ENCODE assay signal across 19 mouse cellular contexts in the genomic region with DNA sequence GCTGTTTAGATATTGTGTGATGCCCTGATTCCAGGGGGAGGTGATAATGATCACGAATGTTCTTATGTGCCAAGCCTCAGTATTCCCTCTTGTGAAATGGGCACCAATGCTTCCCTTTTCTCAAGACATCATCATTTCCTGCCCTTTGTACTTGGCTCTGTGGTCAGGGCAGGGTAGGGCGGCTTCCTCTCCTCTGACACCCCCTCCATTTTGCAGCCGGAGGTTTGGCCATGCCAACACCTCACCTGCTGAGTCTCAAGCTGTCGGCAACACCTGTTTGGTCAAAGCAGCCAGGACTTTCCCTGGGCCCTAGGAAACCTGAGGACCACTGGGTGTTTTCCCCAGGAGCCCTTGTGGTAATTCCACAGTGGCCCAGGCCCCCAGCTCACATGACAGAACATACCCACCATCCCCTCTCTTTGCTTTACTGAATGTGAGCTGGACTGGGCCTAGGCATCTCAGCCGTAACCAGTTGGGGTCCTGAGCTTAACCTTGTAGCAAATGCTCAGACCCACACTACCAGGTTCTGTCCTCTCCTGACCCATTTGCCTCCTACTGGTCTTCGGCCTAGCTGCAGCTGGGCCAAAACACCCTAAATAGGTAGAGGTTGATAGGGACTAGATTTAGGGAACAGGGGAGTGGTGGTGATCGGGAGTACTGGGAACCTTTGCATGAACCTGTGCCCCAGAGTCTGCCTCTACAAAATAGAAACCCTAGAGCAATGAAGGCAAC. TPM values are rescaled to one million over a fixed set of nuclear protein-coding genes. Genes with fewer than 3 reads are reported as not detected.
A peak's percentile ranks its signal among the peaks of the same experiment; 100 is the strongest.
DNase-seq lines count a peak whose midpoint lies in the region; ATAC-seq and TF ChIP-seq lines count a peak whose summit lies in the region.
"Had no signal": no experiment of that assay in that cellular context is flagged by ENCODE, and none has a peak within 500 bp of the region (broad histone marks: within the 10 kb centered on the region; RNA-seq: fewer than 3 reads in every experiment).

No protein-coding gene starts in this region.

- no peak overlapping the region for H3K4me3 ChIP-seq in forebrain, embryonic 10.5 days
- H3K4me3 ChIP-seq in intestine, postnatal 0 days (ENCODE audit: low read depth, low read length) = no peak overlapping the region
- H3K4me3 ChIP-seq: embryonic facial prominence, embryonic 12.5 days; hindbrain, embryonic 12.5 days; intestine, embryonic 15.5 days; liver, embryonic 15.5 days; megakaryocyte, embryonic 14.5 days; neural tube, embryonic 13.5 days had no signal

- no peaks in the 10 kb centered on the region for H3K36me3 ChIP-seq in forebrain, embryonic 10.5 days (replicated peaks)
- no peaks in the 10 kb centered on the region for H3K36me3 ChIP-seq in intestine, postnatal 0 days (ENCODE audit: control insufficient read depth, insufficient read depth)
- H3K36me3 ChIP-seq: embryonic facial prominence, embryonic 12.5 days; hindbrain, embryonic 12.5 days; intestine, embryonic 15.5 days; liver, embryonic 15.5 days; neural tube, embryonic 13.5 days had no signal

- no peak for ATAC-seq in CD4-positive, CD25-positive, alpha-beta regulatory T cell, adult 4 months
- peak; percentile 57 for ATAC-seq in cerebellum, adult (ENCODE audit: insufficient number of reproducible peaks, low FRiP score, low TSS enrichment)
- peak; percentile 31 for ATAC-seq in megakaryocyte progenitor cell, adult 5-6 weeks (replicated peaks; ENCODE audit: poor library complexity)
- no peak for ATAC-seq in intestine, postnatal 0 days
- ATAC-seq: forebrain, postnatal 0 days; intestine, embryonic 15.5 days; lung, postnatal 0 days had no signal

- 91% methylated on average over 7 of the region's 7 CpGs for WGBS in forebrain, embryonic 10.5 days
- WGBS in intestine, postnatal 0 days = 90% methylated on average over 7 of the region's 7 CpGs

- H3K9me3 ChIP-seq in forebrain, embryonic 10.5 days = no peaks in the 10 kb centered on the region
- H3K9me3 ChIP-seq in intestine, postnatal 0 days (ENCODE audit: control insufficient read depth) = no peaks in the 10 kb centered on the region
- H3K9me3 ChIP-seq: embryonic facial prominence, embryonic 12.5 days; hindbrain, embryonic 12.5 days; intestine, embryonic 15.5 days; liver, embryonic 15.5 days; megakaryocyte, embryonic 14.5 days; neural tube, embryonic 13.5 days had no signal

- H3K9ac ChIP-seq in intestine, postnatal 0 days (ENCODE audit: low read depth, low read length) = no peak overlapping the region
- H3K9ac ChIP-seq: embryonic facial prominence, embryonic 12.5 days; forebrain, postnatal 0 days; hindbrain, embryonic 12.5 days; intestine, embryonic 15.5 days; liver, embryonic 15.5 days; neural tube, embryonic 13.5 days had no signal

- peaks cover 25% of the 10 kb centered on the region for H3K27me3 ChIP-seq in forebrain, embryonic 10.5 days (ENCODE audit: poor library complexity, severe bottlenecking)
- no peaks in the 10 kb centered on the region for H3K27me3 ChIP-seq in intestine, postnatal 0 days (replicated peaks; ENCODE audit: control insufficient read depth, insufficient read depth, low read length)

- no peak overlapping the region for H3K4me2 ChIP-seq in intestine, postnatal 0 days (replicated peaks; ENCODE audit: low read depth)
- H3K4me2 ChIP-seq: embryonic facial prominence, embryonic 12.5 days; hindbrain, embryonic 12.5 days; intestine, embryonic 15.5 days; liver, embryonic 15.5 days; neural tube, embryonic 13.5 days had no signal

- peak; percentile 3 for DNase-seq in CD4-positive, CD25-positive, alpha-beta regulatory T cell, adult 2 months (ENCODE audit: low read depth, low spot score)
- peak; percentile 94 for DNase-seq in cerebellum, postnatal 10 days
- DNase-seq in forebrain, embryonic 10.5 days (ENCODE audit: extremely low spot score, low spot score) = no peak
- no peak for DNase-seq in ovary, adult 18-20 months (ENCODE audit: low spot score)
- DNase-seq: forebrain, postnatal 0 days; heart, adult 18-20 months; kidney, postnatal 14 days; thymus, postnatal 4 days had no signal

- H3K4me1 ChIP-seq in forebrain, embryonic 10.5 days = peaks cover 28% of the 10 kb centered on the region
- H3K4me1 ChIP-seq in intestine, postnatal 0 days (replicated peaks; ENCODE audit: control insufficient read depth, insufficient read depth, low read length) = no peaks in the 10 kb centered on the region
- H3K4me1 ChIP-seq: liver, embryonic 15.5 days had no signal

- H3K27ac ChIP-seq in forebrain, embryonic 10.5 days = no peak overlapping the region
- no peak overlapping the region for H3K27ac ChIP-seq in intestine, postnatal 0 days (ENCODE audit: low read depth, low read length)
- H3K27ac ChIP-seq: embryonic facial prominence, embryonic 12.5 days; hindbrain, embryonic 12.5 days; intestine, embryonic 15.5 days; liver, embryonic 15.5 days; neural tube, embryonic 13.5 days had no signal

- no peak for TF ChIP-seq CTCF in intestine, postnatal 0 days (IDR thresholded peaks at IDR 0.05; ENCODE audit: low read depth)

RNA-seq across cellular contexts. Expression of a gene that starts 7.7 kb away (rescaled TPM):
- polyA plus RNA-seq in CD4-positive, CD25-positive, alpha-beta regulatory T cell, adult 4 months (2017; shearing (Covaris generic)) = not detected
- not detected in 2 replicates for total RNA-seq in megakaryocyte progenitor cell, adult 5-6 weeks (2015)
- not detected in 2 replicates for total RNA-seq in megakaryocyte progenitor cell, adult 5-6 weeks (2017)
- polyA plus RNA-seq in forebrain, embryonic 10.5 days (2016; fragmentation: Nextera tagmentation; extraction: Ambion mirVana) = 0.20 and 0.43 TPM in 2 replicates
- polyA plus RNA-seq in intestine, postnatal 0 days (2015; fragmentation: Nextera tagmentation; extraction: Ambion mirVana) = 0.58 and 0.76 TPM in 2 replicates
- polyA plus RNA-seq: liver, embryonic 15.5 days had no signal

Comparison
In these comparisons a context has a peak if more than half of its experiments do, and no peak if none do; other contexts are left out.
1. DNase-seq: peak in CD4-positive, CD25-positive, alpha-beta regulatory T cell, adult 2 months (single experiment) and cerebellum, postnatal 10 days (2 of 2); none in forebrain, embryonic 10.5 days (single experiment) and ovary, adult 18-20 months (single experiment).
2. ATAC-seq: peak in cerebellum, adult (single experiment) and megakaryocyte progenitor cell, adult 5-6 weeks (single experiment); none in CD4-positive, CD25-positive, alpha-beta regulatory T cell, adult 4 months (single experiment) and intestine, postnatal 0 days (single experiment).